Mouse (Mus musculus) Muller cell, postnatal 12 days (primary cell): ENCODE data around the gene Atp1a4.

Experiments
- DNase-seq: peaks from one replicate; pipeline ENCODE4 v3.0.0-alpha.2; 2015; ENCODE audit errors: inconsistent ontology term

The Atp1a4 gene

DNA sequence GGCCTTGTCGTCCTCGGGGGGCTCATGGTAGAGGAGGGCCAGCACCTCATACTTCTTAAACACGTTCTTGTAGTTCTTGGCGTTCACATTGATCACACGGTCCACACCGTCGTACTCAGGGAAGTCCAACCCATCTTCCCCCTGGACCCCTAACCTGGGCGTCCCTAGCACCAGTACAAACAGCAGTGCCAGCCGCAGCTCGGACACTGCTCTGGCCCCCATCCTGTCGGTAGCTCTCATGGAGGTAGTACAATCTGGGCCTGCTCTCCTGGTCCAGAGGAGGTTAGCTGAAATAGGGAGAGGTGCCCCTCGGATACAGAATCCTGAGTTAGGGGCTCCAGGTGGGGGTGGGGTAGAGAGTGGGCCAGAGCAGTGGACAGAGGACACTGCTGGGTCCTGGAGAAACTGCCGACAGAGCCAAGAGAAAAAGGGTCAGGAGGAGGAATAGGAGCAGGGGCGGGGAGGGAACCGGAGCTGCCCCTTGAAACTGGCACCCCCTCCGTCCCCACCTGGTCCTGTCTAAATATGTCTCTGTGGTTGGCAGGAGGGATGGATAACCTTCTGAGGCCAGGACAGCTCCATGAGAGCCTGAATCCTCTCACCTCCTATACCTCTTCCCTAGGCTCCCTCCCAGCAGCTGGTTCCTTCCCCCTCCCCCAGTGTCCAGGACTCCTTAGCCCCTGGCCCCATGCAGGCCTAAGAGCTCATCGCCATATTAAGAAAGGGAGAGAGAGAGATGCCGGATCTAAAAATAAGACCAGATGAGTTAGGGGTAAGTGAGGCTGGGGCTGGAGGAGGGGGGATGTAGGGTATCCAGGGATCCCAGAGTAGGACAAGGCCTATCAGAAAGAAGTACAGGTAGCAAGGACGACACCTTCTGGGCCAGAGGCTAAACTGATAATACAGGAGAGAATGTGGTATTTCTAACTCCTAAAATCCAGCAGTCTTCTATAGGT is 38.5 kb downstream of the Atp1a4 start, which contains the start of gene Casq1:
Gene Casq1, minus strand, starts transcription at position 418 of the 956 bp plus-strand sequence.
- no peak for DNase-seq

DNA sequence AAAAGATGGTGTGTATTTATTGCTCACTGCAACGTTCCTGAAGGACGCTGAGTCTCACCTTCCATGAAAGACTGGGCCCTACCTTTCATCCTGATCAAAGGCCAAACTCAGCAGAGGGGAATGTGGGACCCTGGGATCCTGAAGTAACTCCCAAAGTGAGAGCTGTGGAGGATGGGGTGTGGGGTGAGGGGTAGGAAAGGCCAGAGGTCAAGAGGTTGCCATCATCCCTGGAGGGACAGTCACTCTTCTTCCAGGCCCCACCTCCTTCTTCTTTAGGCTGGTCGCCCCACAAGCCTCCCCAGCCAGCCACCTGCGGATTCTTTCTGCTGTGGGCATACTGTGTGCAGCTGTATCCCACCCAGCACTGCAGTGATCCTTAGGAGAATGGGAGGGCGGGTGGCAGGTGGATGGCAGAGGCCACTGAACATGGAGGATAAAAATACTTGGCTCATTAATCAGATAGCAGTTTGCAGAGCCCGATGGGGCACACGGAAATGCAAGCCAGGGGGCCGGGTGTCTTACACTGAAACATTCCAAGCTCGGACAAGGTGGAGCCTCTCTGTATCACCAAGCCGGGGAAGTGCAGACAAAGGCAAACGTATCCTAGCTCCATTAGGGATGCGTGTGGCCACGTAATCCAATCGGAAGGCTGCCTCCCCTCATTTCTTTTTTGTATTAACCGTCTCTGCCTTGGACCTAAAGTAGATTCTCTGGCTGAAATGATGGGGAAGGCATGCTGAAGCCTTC is 39.9 kb downstream of the Atp1a4 start:
- no peak for DNase-seq

DNA sequence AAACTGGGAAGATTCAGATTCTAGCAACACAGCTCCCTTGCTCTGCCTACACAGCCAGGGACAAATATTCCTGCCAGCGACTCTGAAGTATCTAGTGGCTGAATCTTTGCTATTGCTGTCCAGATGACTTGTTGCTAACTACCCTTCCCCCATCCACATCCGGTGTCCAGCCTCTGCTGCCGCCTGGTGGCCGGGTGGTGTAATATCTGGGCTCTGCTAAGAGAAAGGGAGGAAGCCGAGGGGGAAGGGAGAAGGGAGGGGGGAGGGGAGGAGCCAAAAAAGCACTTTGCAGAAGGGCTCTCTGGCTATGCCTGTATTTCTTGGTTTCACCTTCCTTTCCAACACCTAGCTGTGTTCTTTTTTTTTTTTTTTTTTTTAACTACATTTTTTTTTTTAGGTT is 41.1 kb downstream of the Atp1a4 start:
- DNase-seq = peak; percentile 97

DNA sequence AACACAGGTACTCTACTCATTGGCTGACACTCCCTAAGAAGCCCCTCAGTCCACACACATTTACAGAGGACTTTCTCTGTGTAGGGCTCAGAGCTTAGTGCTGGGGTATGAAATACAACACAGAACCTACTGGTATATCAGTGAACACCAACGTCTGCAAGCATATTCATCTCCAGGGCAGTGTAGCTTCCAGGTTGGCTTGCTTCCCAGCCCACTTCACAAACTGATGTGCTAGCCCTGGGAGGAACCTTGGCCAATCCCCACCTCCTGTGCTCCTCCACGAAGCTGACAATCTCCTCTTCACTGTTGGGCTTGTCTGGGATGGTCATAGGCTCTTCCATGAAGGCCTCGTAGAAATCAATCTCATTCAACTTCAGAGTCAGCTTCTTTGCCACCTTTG is 43.5 kb downstream of the Atp1a4 start:
- DNase-seq = no peak

DNA sequence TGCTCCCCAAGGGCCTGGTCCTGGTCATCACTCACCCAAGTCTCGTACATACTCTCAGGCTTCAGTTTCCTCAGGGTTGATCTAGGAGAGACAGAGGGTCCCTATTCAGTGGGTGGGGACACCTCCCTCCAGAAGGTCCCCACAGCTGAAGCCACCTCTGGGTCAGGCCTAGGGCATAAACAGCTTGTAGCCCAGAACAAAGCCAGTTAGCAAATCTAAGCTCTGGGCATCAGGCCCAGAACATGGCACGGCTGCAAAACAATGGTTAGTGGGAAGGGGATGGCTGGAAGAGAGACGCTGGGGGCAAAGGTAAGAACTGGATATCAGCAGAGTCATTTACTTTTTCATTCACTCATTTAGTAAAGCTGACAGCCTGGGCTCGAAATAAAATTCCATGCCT is 44.4 kb downstream of the Atp1a4 start:
- DNase-seq = no peak

DNA sequence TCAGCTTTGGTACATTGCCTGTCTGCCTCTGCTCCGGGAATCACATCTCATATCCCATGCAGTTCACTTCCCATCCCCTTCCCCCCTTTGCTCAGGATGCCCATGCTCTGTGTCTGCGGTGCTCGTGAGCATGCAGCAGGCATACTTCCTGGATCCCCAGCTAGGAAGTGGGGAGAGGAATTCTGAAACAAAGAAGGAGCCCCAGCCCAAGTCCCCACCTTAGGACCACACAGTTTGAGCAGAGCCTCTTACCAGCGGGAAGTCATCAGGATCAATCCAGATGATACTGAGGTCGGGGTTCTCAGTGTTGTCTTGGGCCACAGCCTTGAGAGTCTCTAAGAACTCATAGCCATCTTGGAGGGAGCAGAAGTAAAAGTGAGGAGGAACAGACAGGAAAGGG is 45.4 kb downstream of the Atp1a4 start:
- DNase-seq = no peak

DNA sequence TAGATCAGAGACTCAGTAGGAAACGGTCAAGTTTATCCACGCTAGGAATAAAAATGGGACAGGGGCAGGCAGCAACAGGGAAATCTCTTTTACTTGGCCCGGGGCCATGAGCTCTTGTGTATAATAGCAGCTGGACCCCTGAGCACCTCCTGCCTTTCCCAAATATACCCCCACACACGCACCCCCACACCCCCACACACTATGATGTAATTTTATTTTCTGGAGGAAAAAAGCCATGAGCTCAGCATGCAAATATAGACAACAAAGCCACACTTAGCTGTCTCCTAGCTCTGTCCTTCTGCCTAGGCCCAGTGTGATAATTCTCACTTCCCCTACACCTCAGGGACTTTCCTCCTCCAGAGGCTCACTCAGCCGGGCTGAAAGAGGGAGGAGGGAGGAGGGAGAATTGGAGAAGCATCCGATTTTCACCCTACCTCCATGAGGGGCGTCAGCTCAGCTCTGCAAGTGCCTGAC is 51.1 kb downstream of the Atp1a4 start:
- DNase-seq = no peak

- DNase-seq = peak; percentile 88
Observed at GRCm38 (mm10) chr1:172206141-172206917, 51.9 kb downstream of the Atp1a4 start, which contains the start of gene Pea15a. Gene Pea15a (minus strand): TSS chr1:172206804.

DNA sequence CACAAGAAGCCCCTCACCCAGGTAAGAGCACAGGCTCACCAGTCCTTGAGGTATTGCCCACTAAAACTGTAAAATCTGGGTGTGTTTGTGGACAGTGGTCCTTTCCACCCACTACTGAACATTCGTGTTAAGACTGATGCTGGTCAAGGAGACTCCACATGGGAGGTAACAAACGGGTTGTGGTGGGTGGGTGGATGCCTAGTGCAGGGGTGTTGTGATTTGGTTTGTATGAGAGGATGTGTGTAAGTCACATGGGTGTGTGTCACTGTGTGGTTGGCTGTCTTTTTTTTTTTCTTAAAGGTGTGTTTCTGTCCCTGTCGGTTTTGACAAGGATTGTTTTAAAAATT is 52.5 kb downstream of the Atp1a4 start:
- DNase-seq = no peak

- DNase-seq = peak; percentile 86
Observed at GRCm38 (mm10) chr1:172204814-172205740, 53.1 kb downstream of the Atp1a4 start.

DNA sequence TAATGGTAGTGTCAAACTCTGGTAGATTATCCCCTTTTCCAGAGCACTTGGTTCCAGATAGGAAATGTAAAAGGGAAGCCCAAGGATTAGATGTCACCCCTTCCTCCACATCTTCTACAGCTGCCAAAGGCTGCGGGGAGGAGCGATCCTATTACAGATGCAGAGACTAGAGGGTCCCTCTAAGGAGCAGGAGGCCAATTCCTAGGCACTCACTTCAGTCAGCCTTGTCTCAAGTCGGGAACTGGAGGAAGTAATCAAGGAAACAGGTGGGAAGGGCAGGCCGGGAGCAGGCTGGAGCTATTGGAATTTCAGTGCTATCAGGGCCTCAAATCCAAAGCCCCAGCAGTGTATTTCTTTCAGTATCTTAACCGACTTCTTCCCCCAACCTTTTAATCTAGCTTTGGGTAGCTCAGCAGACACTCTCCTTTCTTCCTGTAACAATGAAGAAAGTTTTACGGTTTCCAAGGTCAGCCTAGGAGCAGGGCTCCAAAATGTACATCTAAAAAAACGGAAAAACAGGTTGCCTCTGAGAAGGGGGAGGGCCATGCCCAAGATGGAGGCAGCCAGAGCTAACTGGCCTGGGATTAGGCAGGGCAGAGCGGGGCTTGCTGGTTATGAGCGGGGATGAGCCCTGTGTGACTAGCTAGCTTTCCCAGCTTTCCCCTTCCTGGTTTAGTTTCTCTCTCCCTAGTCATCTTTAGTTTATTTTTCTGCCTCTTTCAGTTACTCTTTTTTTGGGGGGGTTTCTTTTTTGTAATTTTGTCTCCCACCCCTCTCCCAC is 54.0 kb downstream of the Atp1a4 start:
- no peak for DNase-seq

- no peak for DNase-seq
Observed at GRCm38 (mm10) chr1:172203566-172203965, 54.6 kb downstream of the Atp1a4 start.

DNA sequence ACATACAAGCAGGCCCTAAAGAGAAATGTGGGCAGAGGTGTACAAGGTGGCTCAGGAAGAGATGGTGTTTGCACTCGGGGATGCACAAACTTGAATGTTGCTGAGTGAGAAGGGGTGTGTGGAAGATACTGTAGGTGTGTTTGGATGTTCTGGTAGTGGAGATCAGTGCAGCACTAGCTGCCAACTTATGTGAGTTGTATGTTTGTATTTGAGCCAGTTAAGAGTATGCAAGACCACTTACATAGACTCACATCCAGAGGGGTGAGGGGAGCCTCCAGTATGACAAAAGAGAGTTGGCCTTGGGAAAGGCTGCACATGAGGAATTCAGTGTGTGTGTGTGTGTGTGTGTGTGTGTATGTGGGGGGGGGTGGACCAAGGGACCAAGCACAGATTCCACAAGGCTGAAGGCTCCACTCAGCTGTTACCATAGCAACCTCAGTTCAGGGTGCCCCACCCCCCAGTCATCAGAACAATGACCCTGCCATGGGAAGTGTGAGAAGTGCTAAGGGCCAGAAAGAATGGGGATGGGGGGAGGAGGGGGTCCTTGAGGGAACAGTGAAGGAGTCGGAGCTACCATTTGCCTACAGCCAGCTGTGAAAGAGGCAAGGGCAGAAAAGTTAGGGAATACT is 55.2 kb downstream of the Atp1a4 start:
- peak; percentile 83 for DNase-seq

- DNase-seq = peak; percentile 83
Observed at GRCm38 (mm10) chr1:172201967-172202880, 56.0 kb downstream of the Atp1a4 start.

DNA sequence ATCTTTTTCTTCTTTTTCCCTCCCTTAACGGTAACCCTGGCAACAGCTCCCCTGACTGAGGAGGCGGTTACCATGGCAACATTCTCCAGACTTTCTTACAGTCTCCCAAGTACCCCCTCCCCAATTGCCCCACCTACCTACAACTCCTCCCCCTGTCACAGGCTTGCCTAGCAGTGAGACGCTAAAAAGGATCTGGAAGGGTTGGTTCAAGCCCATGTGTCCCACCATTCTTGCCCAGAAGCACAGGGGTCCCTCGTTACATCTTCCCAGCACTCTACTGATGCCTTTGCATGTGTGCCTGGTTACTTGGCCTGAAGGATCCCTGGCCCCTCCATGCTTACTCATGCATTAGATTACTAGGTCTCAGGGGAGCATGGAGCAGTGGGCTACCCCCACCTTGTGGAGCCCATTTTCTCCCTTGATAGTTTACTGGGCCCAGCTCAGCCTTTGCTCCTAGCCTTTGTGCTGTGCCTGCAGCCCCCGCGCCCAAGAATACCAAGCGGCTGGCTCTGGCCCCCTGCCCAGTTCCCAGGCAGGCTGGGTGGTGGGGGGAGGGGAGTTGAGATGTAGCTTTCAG is 57.3 kb downstream of the Atp1a4 start:
- DNase-seq = peak; percentile 78

GRCm38 (mm10) chr1:172200161-172200560 is 58.1 kb downstream of the Atp1a4 start:
- DNase-seq = no peak

DNA sequence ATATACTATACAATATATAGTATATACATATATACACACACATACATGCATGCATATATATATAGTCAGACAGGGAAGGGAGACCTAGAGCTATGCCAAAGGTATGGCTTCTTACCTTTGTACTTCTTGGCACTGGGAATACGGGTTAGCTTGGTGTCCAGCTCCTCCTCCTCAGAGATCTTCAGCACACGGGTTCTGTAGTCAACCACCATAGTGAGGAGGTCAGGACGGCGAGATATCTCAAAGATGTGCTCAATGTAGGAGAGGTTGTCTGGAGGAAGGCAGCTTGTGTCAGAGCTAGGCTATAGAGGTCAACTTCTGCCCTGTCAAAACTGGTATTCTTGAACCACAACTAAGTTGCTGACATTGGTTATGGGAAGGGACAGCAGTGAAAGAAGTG is 59.2 kb downstream of the Atp1a4 start:
- no peak for DNase-seq

DNA sequence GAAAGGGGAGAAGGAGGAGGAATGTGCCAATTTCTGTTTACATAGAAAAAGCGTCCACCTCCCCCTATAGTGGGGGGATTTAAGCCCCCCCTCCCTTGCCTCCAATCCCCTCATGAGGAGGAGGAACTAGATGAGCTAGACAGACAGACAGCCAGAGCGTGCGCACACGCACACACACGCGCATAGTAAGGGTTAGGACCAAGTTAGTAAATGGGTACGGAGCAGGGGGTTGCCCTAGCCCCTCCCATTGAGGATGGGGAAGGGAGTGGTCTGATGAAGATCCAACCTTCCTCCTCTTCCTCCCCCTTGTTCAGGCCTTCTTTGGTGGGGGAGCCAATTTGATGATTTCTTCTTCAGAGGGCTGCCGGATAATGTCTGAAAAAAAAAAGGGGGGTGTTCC is 59.9 kb downstream of the Atp1a4 start:
- DNase-seq = no peak
